Mouse (Mus musculus) hematopoietic multipotent progenitor cell, adult 10-12 weeks (in vitro differentiated cells): ENCODE measurements around the gene Tmem53. TPM values are rescaled to one million over a fixed set of nuclear protein-coding genes. Genes with fewer than 3 reads are reported as not detected.

Experiments
- polyA plus RNA-seq: library from polyadenylated mRNA; stranded (reverse); fragments of >175 nt; gene quantifications from 2 replicates; pipeline ENCODE4 v1.2.3, GENCODE M21; 2012; ENCODE audit warnings: low replicate concordance

Tmem53 gene
- polyA plus RNA-seq: 0.20 TPM in 1 of 2 replicates, not detected in the other

GRCm38 (mm10) chr4:117251801-117252316 lies at the start of gene Tmem53, which contains the start of gene Armh1:
TSS of gene Tmem53 (plus strand) at chr4:117251951.
TSS of gene Armh1 (minus strand) at chr4:117252125.

Other genes with a start within 250 kb of the Tmem53 start
- gene Eif2b3, start 232.5 kb upstream of the Tmem53 start, polyA plus RNA-seq: 0.81 and 2.7 TPM in 2 replicates
- gene Ptch2, start 155.9 kb upstream of the Tmem53 start, polyA plus RNA-seq: 0.15 and 0.34 TPM in 2 replicates
- 23.7 and 63.1 TPM in 2 replicates for gene Btbd19, start 126.2 kb upstream of the Tmem53 start, polyA plus RNA-seq
- 1.3 and 3.0 TPM in 2 replicates for gene Tctex1d4, start 125.2 kb upstream of the Tmem53 start, polyA plus RNA-seq
- 13.9 and 15.8 TPM in 2 replicates for gene Plk3, start 118.0 kb upstream of the Tmem53 start, polyA plus RNA-seq
- 259 and 2,410 TPM in 2 replicates for gene Rps8, start 95.7 kb upstream of the Tmem53 start, polyA plus RNA-seq
- gene Kif2c, start 69.3 kb upstream of the Tmem53 start, polyA plus RNA-seq: 0.65 and 2.0 TPM in 2 replicates
- gene Armh1, start 174 bp downstream of the Tmem53 start, polyA plus RNA-seq: not detected in 2 replicates
- gene Rnf220, start 245.1 kb downstream of the Tmem53 start, polyA plus RNA-seq: 74.9 and 85.0 TPM in 2 replicates